Mouse (Mus musculus): ENCODE measurements at regions not wholly inside any gene's neighbourhood (a gene's known extent, or its start where the extent isn't known, plus 50 kb on each side); places are given as distances from the start of the nearest gene placed in this dataset.

DNA sequence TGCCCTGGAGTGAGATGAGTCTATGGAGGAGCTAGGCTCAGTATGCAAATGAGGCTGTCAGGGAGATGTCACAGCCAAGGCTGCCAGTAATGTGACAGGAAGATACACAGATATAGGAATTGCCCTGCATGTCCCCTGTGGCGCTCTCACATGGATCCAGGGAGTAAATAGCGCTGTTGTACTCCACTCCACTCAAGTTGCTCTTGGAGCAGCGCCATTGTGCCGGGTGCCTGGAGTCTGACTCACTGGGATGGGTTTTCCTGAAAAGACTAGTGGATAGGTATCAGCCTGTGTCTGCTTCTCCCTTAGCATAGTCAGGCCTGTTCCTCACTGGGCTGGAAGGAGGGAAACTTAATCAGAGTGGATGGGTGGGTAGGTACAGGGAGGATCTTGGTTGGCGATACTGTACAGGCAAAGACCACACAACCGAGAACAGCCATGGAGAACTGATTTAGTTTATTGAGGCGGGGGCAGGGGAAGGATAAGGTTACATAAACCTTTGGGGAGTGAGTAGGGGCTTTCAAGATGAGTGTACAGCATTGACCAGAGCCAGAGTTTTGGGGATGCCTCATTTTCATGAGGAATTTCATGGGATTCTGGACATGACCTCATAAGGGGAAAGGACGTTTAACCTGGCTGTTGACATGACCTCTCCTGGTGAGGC is 497.5 kb upstream of the Kcnab2 start:
- no peak overlapping the region for H3K9ac ChIP-seq (ENCODE audit: low read depth, low read length)
- no peak for ATAC-seq (ENCODE audit: low read depth)
- H3K4me3 ChIP-seq (ENCODE audit: low read depth, low read length) = no peak overlapping the region
- H3K4me1 ChIP-seq (ENCODE audit: control insufficient read depth, low read depth, low read length) = no peaks in the 10 kb centered on the region
- WGBS (ENCODE audit: insufficient replicate concordance) = 61% methylated on average over 8 of the region's 8 CpGs
- no peaks in the 10 kb centered on the region for H3K9me3 ChIP-seq (replicated peaks; ENCODE audit: control insufficient read depth, low read length)
- H3K36me3 ChIP-seq (ENCODE audit: control insufficient read depth, insufficient read depth) = no peaks in the 10 kb centered on the region
- no peak overlapping the region for H3K27ac ChIP-seq (ENCODE audit: low read length)
- H3K4me2 ChIP-seq (ENCODE audit: low read depth, low read length) = no peak overlapping the region
- no peaks in the 10 kb centered on the region for H3K27me3 ChIP-seq (ENCODE audit: control insufficient read depth, insufficient read depth, low read depth, low read length)

- no peaks in the 10 kb centered on the region for H3K27me3 ChIP-seq (ENCODE audit: control insufficient read depth, insufficient read depth, low read depth, low read length)
- H3K4me3 ChIP-seq (ENCODE audit: low read depth, low read length) = no peak overlapping the region
- H3K9me3 ChIP-seq (replicated peaks; ENCODE audit: control insufficient read depth, low read length) = no peaks in the 10 kb centered on the region; the same call in 1 of the 2 replicates
- no peak for ATAC-seq (ENCODE audit: low read depth)
- no peak overlapping the region for H3K27ac ChIP-seq (ENCODE audit: low read length)
- no peaks in the 10 kb centered on the region for H3K4me1 ChIP-seq (ENCODE audit: control insufficient read depth, low read depth, low read length)
- no peak overlapping the region for H3K4me2 ChIP-seq (ENCODE audit: low read depth, low read length)
- no peak overlapping the region for H3K9ac ChIP-seq (ENCODE audit: low read depth, low read length)
- no peaks in the 10 kb centered on the region for H3K36me3 ChIP-seq (ENCODE audit: control insufficient read depth, insufficient read depth)
- WGBS (ENCODE audit: insufficient replicate concordance) = 63% methylated on average over 6 of the region's 6 CpGs
Measured at GRCm38 (mm10) chr4:152963001-152963400, 485.3 kb upstream of the Kcnab2 start.

DNA sequence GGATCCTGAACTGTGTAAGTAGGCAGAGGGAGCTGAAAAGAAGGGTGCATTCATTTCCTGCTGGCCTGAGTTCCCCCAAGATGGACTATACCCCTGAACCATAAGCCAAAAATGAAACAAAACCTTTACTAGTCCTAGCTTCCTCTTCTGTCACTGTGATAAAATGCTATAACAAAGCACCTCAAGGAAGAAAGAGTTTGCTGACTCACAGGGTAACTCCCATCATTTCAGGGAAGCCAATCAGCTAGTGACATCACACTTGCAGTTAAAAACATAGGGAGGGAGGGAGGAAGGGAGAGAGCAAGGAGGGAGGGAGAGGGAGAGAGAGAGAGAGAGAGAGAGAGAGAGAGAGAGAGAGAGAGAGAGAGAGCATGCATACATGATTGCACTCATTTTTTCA is 484.5 kb upstream of the Kcnab2 start:
- H3K9ac ChIP-seq (ENCODE audit: low read depth, low read length) = no peak overlapping the region

DNA sequence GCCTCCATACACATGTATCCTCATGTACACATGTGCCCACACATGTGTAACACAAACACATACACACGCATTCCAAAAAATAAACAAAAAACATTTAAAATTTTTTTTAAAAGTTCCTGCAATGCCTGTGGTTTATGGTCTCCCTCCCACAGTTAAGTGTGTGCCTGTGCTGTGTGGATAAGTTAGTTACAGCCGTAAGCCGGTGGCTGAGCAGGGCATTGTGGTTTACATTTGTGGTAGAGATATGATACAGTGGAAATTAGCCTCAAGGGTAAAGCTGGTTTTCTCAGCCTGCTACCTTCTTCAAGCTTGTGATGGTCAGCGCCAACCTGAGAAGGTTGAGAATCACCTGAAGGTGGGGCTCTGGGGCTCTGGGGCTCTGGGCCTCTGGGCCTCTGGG is 484.0 kb upstream of the Kcnab2 start:
- ATAC-seq (ENCODE audit: low read depth) = no peak
- no peaks in the 10 kb centered on the region; the same call in 1 of the 2 replicates for H3K9me3 ChIP-seq (replicated peaks; ENCODE audit: control insufficient read depth, low read length)

More for the DNA sequence above, 484.5 kb upstream of the Kcnab2 start:
- Histone ChIP-seq H3K36me3 (ENCODE audit: control insufficient read depth, insufficient read depth) (no peaks in the 10 kb centered on the region), H3K9me3 (replicated peaks; ENCODE audit: control insufficient read depth, low read length) (no peaks in the 10 kb centered on the region; the same call in 1 of the 2 replicates), H3K4me1 (ENCODE audit: control insufficient read depth, low read depth, low read length) (no peaks in the 10 kb centered on the region), H3K4me2 (ENCODE audit: low read depth, low read length) (no peak overlapping the region), H3K27ac (ENCODE audit: low read length) (no peak overlapping the region), H3K27me3 (ENCODE audit: control insufficient read depth, insufficient read depth, low read depth, low read length) (no peaks in the 10 kb centered on the region), H3K4me3 (ENCODE audit: low read depth, low read length) (no peak overlapping the region)
- ATAC-seq (ENCODE audit: low read depth) = no peak

GRCm38 (mm10) chr4:152959627-152960230 is 482.1 kb upstream of the Kcnab2 start:
- no peaks in the 10 kb centered on the region; the same call in 1 of the 2 replicates for H3K9me3 ChIP-seq (replicated peaks; ENCODE audit: control insufficient read depth, low read length)
- H3K4me2 ChIP-seq (ENCODE audit: low read depth, low read length) = no peak overlapping the region
- no peaks in the 10 kb centered on the region for H3K4me1 ChIP-seq (ENCODE audit: control insufficient read depth, low read depth, low read length)
- 49% methylated on average over 12 of the region's 12 CpGs for WGBS (ENCODE audit: insufficient replicate concordance)
- H3K27ac ChIP-seq (ENCODE audit: low read length) = no peak overlapping the region
- no peaks in the 10 kb centered on the region for H3K27me3 ChIP-seq (ENCODE audit: control insufficient read depth, insufficient read depth, low read depth, low read length)
- ATAC-seq (ENCODE audit: low read depth) = no peak
- no peak overlapping the region for H3K4me3 ChIP-seq (ENCODE audit: low read depth, low read length)
- H3K9ac ChIP-seq (ENCODE audit: low read depth, low read length) = no peak overlapping the region
- H3K36me3 ChIP-seq (ENCODE audit: control insufficient read depth, insufficient read depth) = no peaks in the 10 kb centered on the region

More for the DNA sequence above, 484.0 kb upstream of the Kcnab2 start:
- H3K4me1 ChIP-seq (ENCODE audit: control insufficient read depth, low read depth, low read length) = no peaks in the 10 kb centered on the region
- H3K27ac ChIP-seq (ENCODE audit: low read length) = no peak overlapping the region
- no peaks in the 10 kb centered on the region for H3K27me3 ChIP-seq (ENCODE audit: control insufficient read depth, insufficient read depth, low read depth, low read length)
- H3K36me3 ChIP-seq (ENCODE audit: control insufficient read depth, insufficient read depth) = no peaks in the 10 kb centered on the region
- 49% methylated on average over 4 of the region's 4 CpGs for WGBS (ENCODE audit: insufficient replicate concordance)
- no peak overlapping the region for H3K4me2 ChIP-seq (ENCODE audit: low read depth, low read length)
- H3K4me3 ChIP-seq (ENCODE audit: low read depth, low read length) = no peak overlapping the region
- H3K9ac ChIP-seq (ENCODE audit: low read depth, low read length) = no peak overlapping the region

GRCm38 (mm10) chr4:152953237-152953974 is 475.7 kb upstream of the Kcnab2 start:
- WGBS (ENCODE audit: insufficient replicate concordance) = 48% methylated on average over 15 of the region's 15 CpGs
- H3K27me3 ChIP-seq (ENCODE audit: control insufficient read depth, insufficient read depth, low read depth, low read length) = no peaks in the 10 kb centered on the region
- H3K9ac ChIP-seq (ENCODE audit: low read depth, low read length) = no peak overlapping the region
- no peaks in the 10 kb centered on the region for H3K36me3 ChIP-seq (ENCODE audit: control insufficient read depth, insufficient read depth)
- no peaks in the 10 kb centered on the region for H3K9me3 ChIP-seq (replicated peaks; ENCODE audit: control insufficient read depth, low read length)
- H3K4me2 ChIP-seq (ENCODE audit: low read depth, low read length) = no peak overlapping the region
- no peak overlapping the region for H3K27ac ChIP-seq (ENCODE audit: low read length)
- ATAC-seq (ENCODE audit: low read depth) = no peak
- H3K4me3 ChIP-seq (ENCODE audit: low read depth, low read length) = no peak overlapping the region
- no peaks in the 10 kb centered on the region for H3K4me1 ChIP-seq (ENCODE audit: control insufficient read depth, low read depth, low read length)

DNA sequence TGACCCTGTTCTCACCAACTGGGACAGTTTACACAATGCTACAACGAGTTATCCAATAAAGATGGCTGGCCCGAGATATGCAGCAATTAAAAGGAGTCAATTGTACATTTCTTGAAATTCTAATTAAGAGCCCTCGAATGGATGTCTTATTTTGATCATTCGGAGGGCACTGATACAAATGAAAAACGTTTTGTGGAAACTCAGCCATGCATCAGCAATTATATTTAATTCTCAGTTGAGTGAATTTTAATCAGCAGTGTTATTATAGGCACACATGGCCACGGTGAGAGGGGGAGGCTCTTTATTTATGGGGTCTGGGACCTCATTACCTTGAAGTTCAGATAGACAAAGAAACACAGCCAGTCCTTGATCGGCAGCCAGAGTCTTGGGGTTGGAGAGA is 471.3 kb upstream of the Kcnab2 start:
- Histone ChIP-seq H3K9ac (ENCODE audit: low read depth, low read length) (no peak overlapping the region), H3K27ac (ENCODE audit: low read length) (no peak overlapping the region), H3K27me3 (ENCODE audit: control insufficient read depth, insufficient read depth, low read depth, low read length) (no peaks in the 10 kb centered on the region), H3K9me3 (replicated peaks; ENCODE audit: control insufficient read depth, low read length) (no peaks in the 10 kb centered on the region), H3K36me3 (ENCODE audit: control insufficient read depth, insufficient read depth) (no peaks in the 10 kb centered on the region), H3K4me3 (ENCODE audit: low read depth, low read length) (no peak overlapping the region), H3K4me2 (ENCODE audit: low read depth, low read length) (no peak overlapping the region), H3K4me1 (ENCODE audit: control insufficient read depth, low read depth, low read length) (no peaks in the 10 kb centered on the region)
- WGBS (ENCODE audit: insufficient replicate concordance) = 54% methylated on average over 7 of the region's 7 CpGs
- no peak for ATAC-seq (ENCODE audit: low read depth)

DNA sequence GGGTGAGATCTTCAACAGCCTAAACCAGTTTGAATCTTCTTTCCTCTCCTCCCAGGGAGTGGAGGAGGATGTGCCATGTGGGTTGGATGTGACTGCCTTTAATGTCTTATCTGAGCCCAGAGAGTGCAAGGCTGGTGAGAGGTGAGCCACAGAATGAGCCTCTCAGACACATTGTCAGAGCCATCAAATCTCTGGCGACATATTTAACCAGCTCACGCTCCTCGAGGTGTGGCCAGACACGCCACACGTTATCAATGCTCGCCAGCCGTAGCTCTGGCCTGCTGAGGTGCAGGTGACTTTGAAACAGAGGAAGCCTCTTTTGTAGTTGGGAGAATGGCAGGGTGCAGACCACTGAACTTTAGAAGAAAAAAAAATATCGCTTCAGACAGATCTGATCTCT is 463.5 kb upstream of the Kcnab2 start:
- no peak overlapping the region for H3K4me3 ChIP-seq (ENCODE audit: low read depth, low read length)
- 58% methylated on average over 8 of the region's 8 CpGs for WGBS (ENCODE audit: insufficient replicate concordance)
- peaks cover 2% of the 10 kb centered on the region; the same call in 1 of the 2 replicates for H3K9me3 ChIP-seq (replicated peaks; ENCODE audit: control insufficient read depth, low read length)
- H3K4me2 ChIP-seq (ENCODE audit: low read depth, low read length) = no peak overlapping the region
- H3K27me3 ChIP-seq (ENCODE audit: control insufficient read depth, insufficient read depth, low read depth, low read length) = no peaks in the 10 kb centered on the region
- H3K36me3 ChIP-seq (ENCODE audit: control insufficient read depth, insufficient read depth) = no peaks in the 10 kb centered on the region
- peak; percentile 92 for ATAC-seq (ENCODE audit: low read depth)
- no peak overlapping the region for H3K27ac ChIP-seq (ENCODE audit: low read length)
- no peak overlapping the region for H3K9ac ChIP-seq (ENCODE audit: low read depth, low read length)
- H3K4me1 ChIP-seq (ENCODE audit: control insufficient read depth, low read depth, low read length) = no peaks in the 10 kb centered on the region

- Histone ChIP-seq H3K4me3 (ENCODE audit: low read depth, low read length) (no peak overlapping the region), H3K9ac (ENCODE audit: low read depth, low read length) (no peak overlapping the region), H3K9me3 (replicated peaks; ENCODE audit: control insufficient read depth, low read length) (peaks cover 2% of the 10 kb centered on the region; the same call in 1 of the 2 replicates), H3K4me1 (ENCODE audit: control insufficient read depth, low read depth, low read length) (no peaks in the 10 kb centered on the region), H3K4me2 (ENCODE audit: low read depth, low read length) (no peak overlapping the region), H3K27ac (ENCODE audit: low read length) (no peak overlapping the region), H3K36me3 (ENCODE audit: control insufficient read depth, insufficient read depth) (no peaks in the 10 kb centered on the region), H3K27me3 (ENCODE audit: control insufficient read depth, insufficient read depth, low read depth, low read length) (no peaks in the 10 kb centered on the region)
- 0 out of 2 replicates have a peak, but pooled peaks have one; percentile 10 for ATAC-seq (ENCODE audit: low read depth)
- WGBS (ENCODE audit: insufficient replicate concordance) = 40% methylated on average over 2 of the region's 2 CpGs
Measured at GRCm38 (mm10) chr4:152936614-152937013, 458.9 kb upstream of the Kcnab2 start.
